Mouse (Mus musculus) MN1 (cell line): ENCODE data around the gene Ephb1.

Experiments
- DNase-seq: peaks from one replicate; pipeline ENCODE4 v3.0.0-alpha.2; 2016; ENCODE audit warnings: low spot score

Ephb1 gene

DNA sequence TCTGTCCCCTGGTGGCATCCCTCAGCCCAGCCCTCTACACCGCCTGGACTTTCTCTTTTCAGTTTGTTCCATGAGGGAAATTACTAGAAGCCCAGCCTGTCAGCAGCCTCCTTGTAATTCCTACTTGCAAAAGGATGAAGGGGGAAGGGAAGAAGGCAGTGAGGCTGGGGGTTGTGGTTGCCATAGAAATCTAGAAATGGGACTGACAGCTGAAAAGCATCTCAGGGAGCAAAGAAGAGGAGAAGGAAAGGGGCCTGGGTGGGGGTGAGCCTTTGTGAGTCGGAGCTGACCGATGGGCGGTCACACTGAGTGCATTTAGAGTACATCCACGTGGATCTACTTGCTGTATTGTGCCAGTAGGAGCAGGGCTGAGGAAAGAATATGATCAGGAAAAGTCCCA, 445.6 kb downstream of the Ephb1 start:
- no peak for DNase-seq

DNA sequence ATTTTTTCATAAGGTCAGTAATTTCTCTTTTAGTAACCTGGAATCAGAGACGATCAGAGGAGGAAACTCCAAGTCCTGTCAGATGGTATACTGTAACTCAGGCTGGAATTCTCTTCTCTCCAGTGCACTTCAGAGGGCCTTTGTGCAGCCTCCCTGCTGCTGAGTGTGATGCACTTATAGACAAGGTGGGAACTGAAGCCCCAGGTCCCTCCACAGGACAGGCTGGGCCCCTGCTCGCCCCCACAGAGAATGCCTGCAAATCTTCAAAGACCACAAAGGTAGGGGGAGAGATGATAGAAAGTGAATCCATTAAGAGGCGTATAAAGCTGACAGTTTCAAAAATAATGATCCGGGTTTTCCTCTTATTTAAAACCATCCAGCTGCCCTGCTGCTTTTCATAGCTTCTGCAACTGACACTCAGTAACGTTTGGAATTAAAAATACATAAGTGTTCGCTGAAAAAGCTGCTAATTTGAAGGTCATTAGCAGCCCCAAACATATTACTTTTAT, 446.7 kb downstream of the Ephb1 start:
- no peak for DNase-seq

DNA sequence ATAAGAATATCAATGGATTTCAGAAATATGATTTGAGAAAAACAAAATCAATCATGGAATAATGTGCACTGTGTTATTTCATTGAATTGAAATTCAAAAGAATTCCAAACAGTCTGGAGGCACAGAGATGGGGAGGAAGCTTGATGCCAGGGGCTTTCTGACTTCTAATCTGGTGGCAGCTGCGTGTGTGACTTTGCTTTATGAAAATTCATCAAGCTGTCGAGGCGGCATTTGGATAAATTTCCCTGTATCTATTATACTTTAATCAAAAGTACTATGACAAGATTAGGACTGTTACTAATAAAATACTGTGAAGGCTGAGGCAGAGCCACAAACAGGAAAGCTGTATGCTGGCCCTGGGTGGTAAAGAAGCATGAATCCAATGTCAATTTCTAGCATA, 451.1 kb downstream of the Ephb1 start:
- no peak for DNase-seq

DNA sequence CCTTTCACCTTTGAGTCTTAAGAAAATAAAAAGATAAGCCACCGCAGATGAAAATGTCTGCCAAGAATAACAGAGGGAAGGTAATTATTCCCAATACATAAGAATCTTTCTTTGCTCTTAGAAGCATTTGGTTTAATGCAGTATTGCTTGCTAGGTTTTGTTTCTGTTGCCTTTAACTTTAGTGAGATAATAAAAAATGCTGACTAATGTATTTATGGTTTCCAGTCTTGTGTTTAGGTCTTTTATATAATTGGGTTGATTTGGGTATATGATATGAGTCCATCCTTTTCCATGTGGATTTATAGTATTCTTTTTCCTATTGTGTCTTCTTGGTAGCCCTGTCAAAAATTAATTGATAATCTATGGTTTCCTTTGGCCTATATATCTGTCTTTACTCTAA, 456.6 kb downstream of the Ephb1 start:
- no peak for DNase-seq

DNA sequence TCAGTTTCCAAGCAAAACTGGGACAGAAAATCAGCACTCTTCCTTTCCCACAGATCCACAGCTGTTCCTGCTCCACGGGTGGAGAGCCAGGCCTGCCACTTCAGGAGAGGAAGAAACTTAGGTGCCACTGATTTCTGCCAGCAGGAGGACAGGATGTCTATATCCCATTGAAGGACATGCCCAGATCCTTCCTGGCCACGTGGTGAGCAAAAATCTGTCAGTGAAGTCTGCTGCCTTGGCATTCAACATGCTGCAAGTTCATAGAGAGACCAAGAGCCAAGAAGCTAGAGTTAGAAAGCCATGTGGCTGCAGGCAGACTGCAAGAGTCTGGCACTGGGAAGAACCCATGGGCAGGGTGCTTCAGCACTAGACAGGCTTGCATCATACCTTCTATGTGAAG, 471.2 kb downstream of the Ephb1 start:
- no peak for DNase-seq

DNA sequence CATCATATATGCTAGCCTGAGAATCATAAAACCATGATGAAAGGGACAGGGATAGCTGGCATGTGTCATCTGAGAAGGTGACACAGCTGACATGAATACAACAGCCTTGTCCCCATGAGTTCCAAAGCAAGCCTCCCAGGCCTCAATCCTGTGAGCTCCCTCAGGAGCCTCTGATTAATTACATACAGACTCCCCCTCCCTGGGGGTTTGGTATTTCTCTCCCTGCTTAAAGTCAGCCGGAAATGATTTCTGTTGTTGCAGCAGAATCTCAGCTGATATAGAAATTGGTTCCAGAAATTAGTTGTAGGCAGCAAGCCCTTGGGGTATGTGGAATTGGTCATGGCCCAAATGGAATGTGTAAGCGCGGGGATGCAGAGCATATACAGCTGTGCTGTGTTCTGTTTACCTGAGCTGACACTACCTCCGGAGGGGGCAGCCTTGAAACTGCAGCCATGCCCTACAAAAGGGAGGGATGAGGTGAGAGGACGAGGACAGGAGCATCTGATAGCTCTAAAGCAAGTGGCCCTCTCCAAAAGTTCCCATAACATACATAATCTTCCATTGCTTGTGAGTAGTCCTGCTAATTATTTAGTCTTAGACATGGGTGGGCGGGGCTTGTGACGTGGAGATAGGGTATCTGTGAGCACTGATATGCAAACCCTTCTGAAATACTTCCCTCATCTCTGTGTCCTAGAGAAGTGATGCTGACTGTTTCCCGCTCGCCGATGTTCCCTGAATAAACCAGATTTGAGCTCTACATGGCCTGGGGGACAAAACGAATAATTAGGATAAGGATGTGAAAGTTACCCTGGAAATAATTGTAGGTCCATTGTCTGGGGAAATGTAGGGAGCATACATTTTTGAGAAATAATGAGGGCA, 477.1 kb downstream of the Ephb1 start:
- no peak for DNase-seq

DNA sequence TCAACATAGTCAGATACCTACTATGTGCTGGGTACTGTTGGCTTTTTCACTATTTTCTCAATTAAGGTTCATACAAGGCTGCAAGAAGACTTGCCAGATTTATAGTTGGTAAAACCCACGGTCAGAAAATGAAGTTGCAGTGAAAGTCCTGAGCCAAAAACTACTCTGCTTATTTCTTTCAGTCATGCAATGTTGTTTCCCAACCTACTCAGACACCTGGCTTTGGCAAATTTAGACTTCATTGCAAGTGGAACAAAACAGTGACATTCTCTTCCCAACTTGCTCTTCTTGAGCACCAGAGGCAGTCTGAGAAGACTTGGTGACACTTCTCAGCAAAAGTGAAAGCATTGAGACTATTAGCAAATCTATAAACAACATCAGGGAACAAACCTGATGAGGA, 479.2 kb downstream of the Ephb1 start:
- no peak for DNase-seq
